Mouse (Mus musculus) frontal cortex, postnatal 10 days (tissue): Measurements from ENCODE around the gene Atrn.

Source experiments
- DNase-seq, 2 experiments: peaks; one replicate each; pipeline ENCODE4 v3.0.0; 2022; ENCODE audit warnings: low spot score in 2 of 2, mixed read lengths in 1 of 2

Atrn gene

GRCm38 (mm10) chr2:131072536-131072935 is 166.2 kb downstream of the Atrn start:
- DNase-seq = no peak
